Mouse (Mus musculus): ENCODE data around the gene Notch1.

- TF ChIP-seq CTCF (IDR thresholded peaks at IDR 0.05; ENCODE audit: low read depth, low read length) (no peak), POLR2A (IDR thresholded peaks at IDR 0.05; ENCODE audit: extremely low read depth, insufficient read depth, low read length) (no peak)
These were observed 20.0 kb downstream of the Notch1 start for GRCm38 (mm10) chr2:26496451-26496850.
